Mouse (Mus musculus): Measurements from ENCODE around the gene Srsf3. TPM values are rescaled to one million over a fixed set of nuclear protein-coding genes. Genes with fewer than 3 reads are reported as not detected.
"Not testable (repeated sequence)": the region's sequence is repeated elsewhere in the genome, so short reads cannot be mapped to it uniquely, and the experiment has no call there.

Gene Srsf3
- total RNA-seq, 2 experiments from 2014 or later = 113 to 117 TPM

GRCm38 (mm10) chr17:29058487-29058886, 26.1 kb downstream of the Srsf3 start:
- intact Hi-C loops (cut with DNase I) = no loop called here
- DNase-seq (ENCODE audit: low spot score in 2 of 2) = peak in 1 of 2 experiments; percentile 26

- intact Hi-C loops (cut with DNase I) = no loop called here
- DNase-seq (ENCODE audit: low spot score in 2 of 2) = no peak
Observed at GRCm38 (mm10) chr17:29059581-29059980, 27.2 kb downstream of the Srsf3 start.

- intact Hi-C loops (cut with DNase I) = no loop called here
- DNase-seq (ENCODE audit: low spot score in 2 of 2) = no peak
Observed at GRCm38 (mm10) chr17:29060946-29061345, 28.5 kb downstream of the Srsf3 start.

GRCm38 (mm10) chr17:29062119-29063035, 29.9 kb downstream of the Srsf3 start:
- intact Hi-C loops (cut with DNase I) = no loop called here
- DNase-seq (ENCODE audit: low spot score in 2 of 2) = no peak

- intact Hi-C loops (cut with DNase I) = no loop called here
- DNase-seq (ENCODE audit: low spot score in 2 of 2) = no peak
Observed at GRCm38 (mm10) chr17:29063121-29063987, 30.9 kb downstream of the Srsf3 start.

GRCm38 (mm10) chr17:29063988-29064285, 31.5 kb downstream of the Srsf3 start:
- DNase-seq (ENCODE audit: low spot score in 2 of 2) = no peak
- intact Hi-C loops (cut with DNase I) = no loop called here

GRCm38 (mm10) chr17:29065245-29065940, 33.0 kb downstream of the Srsf3 start:
- intact Hi-C loops (cut with DNase I) = no loop called here
- DNase-seq (ENCODE audit: low spot score in 2 of 2) = no peak

GRCm38 (mm10) chr17:29065971-29066370, 33.5 kb downstream of the Srsf3 start:
- intact Hi-C loops (cut with DNase I) = no loop called here

GRCm38 (mm10) chr17:29067416-29067815, 35.0 kb downstream of the Srsf3 start:
- DNase-seq (ENCODE audit: low spot score in 2 of 2); intact Hi-C loops (cut with DNase I): not testable (repeated sequence)

More at GRCm38 (mm10) chr17:29065971-29066370, 33.5 kb downstream of the Srsf3 start:
- DNase-seq (ENCODE audit: low spot score in 2 of 2) = no peak

- DNase-seq (ENCODE audit: low spot score in 2 of 2) = no peak
- intact Hi-C loops (cut with DNase I) = no loop called here
Observed at GRCm38 (mm10) chr17:29067847-29068246, 35.4 kb downstream of the Srsf3 start.

- no peak for DNase-seq (ENCODE audit: low spot score in 2 of 2)
- intact Hi-C loops (cut with DNase I) = no loop called here
Observed at GRCm38 (mm10) chr17:29069063-29069462, 36.6 kb downstream of the Srsf3 start.

GRCm38 (mm10) chr17:29071820-29072219, 39.4 kb downstream of the Srsf3 start:
- no peak for DNase-seq (ENCODE audit: low spot score in 2 of 2)
- intact Hi-C loops (cut with DNase I) = no loop called here

- DNase-seq (ENCODE audit: low spot score in 2 of 2) = no peak
- intact Hi-C loops (cut with DNase I) = no loop called here
Observed at GRCm38 (mm10) chr17:29072701-29073307, 40.4 kb downstream of the Srsf3 start.

- no peak for DNase-seq (ENCODE audit: low spot score in 2 of 2)
- intact Hi-C loops (cut with DNase I) = no loop called here
Observed at GRCm38 (mm10) chr17:29073313-29073712, 40.9 kb downstream of the Srsf3 start.

GRCm38 (mm10) chr17:29074085-29074484, 41.7 kb downstream of the Srsf3 start:
- intact Hi-C loops (cut with DNase I) = no loop called here
- no peak for DNase-seq (ENCODE audit: low spot score in 2 of 2)

GRCm38 (mm10) chr17:29076235-29076634, 43.8 kb downstream of the Srsf3 start:
- DNase-seq (ENCODE audit: low spot score in 2 of 2) = no peak
- intact Hi-C loops (cut with DNase I) = no loop called here

- intact Hi-C loops (cut with DNase I) = loop anchor here (2.0 kb wide), 1 partner anchor 15 kb away; no protein-coding TSS in a partner anchor
- peak in 1 of 2 experiments; percentile 51 for DNase-seq (ENCODE audit: low spot score in 2 of 2)
Observed at GRCm38 (mm10) chr17:29077786-29078509, 45.5 kb downstream of the Srsf3 start.

GRCm38 (mm10) chr17:29078519-29079383, 46.3 kb downstream of the Srsf3 start:
- intact Hi-C loops (cut with DNase I) = loop anchor here (2.0 kb wide), 1 partner anchor 14 kb away; no protein-coding TSS in a partner anchor
- peak in 1 of 2 experiments; percentile 49 for DNase-seq (ENCODE audit: low spot score in 2 of 2)

All from left cerebral cortex, postnatal 25 days (tissue).